Mouse (Mus musculus) granulocyte monocyte progenitor cell, adult 5-6 weeks (primary cell): ENCODE measurements at regions not wholly inside any gene's neighbourhood (a gene's known extent, or its start where the extent isn't known, plus 50 kb on each side); places are given as distances from the start of the nearest gene placed in this dataset.
A peak's percentile ranks its signal among the peaks of the same experiment; 100 is the strongest.

ENCODE experiments used
- ATAC-seq: replicated peaks from 2 replicates; pipeline ENCODE4 v1.8.0; 2016; ENCODE audit warnings: mild to moderate bottlenecking, moderate TSS enrichment, inconsistent platforms; ENCODE audit not compliant: poor library complexity, severe bottlenecking

DNA sequence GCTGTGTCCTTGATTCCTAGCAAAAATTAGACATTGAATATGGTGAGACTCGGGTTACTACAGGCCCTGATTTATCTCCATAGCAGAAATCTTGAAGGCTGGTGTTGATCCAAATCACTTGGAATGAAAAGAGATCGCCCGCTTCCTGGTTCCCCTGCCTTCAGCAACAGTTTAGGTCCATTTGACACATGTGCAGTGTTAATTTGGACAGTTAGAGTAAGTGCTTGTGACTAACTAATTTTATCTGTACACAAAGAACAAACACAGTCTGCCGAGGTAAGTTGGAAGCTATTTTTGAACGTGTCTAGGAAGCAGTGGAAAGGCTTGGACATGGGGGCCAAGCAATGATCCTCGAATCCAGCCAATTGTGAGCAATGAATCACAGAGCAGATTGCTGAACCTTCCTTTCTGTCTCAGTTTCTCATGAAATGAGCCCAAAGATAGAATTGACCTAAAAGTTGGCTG lies 105.2 kb upstream of the Arhgap5 start:
- ATAC-seq = no peak

DNA sequence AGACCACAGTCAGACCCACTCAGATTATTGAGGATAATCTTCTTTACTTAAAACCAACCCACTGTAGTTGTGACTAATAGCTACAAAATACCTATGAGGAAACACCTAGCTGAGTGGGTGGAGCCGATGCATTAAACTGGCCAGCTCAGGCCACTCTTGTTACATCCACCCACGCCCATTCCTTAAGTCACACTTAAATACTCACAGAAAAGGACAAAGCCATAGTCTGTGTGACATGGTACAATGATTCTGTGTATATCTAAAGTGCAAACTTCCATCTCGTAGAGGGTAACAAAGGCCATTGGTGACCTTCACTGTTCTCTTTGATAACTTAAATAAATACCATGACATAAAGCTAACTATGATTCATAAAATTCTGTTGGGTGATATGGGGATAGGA lies 103.7 kb upstream of the Arhgap5 start:
- no peak for ATAC-seq

DNA sequence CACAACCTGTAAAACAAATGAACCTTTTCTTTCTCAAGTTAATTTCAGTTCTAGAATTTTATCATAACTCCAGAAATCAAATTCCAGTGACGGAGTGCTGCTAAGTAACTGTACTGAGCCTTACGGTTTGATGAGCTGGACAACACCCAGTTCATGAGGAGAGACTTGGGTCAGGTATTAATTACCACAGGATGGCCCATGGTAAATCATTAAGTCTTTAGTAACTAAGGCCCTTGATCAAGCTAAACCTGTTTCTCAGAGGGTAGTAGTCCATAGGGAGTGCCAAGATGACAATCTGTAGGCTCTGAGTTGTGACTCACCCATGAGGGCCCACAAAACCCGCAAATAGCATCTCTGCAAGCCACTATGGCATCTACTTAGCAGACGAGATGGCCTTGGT lies 101.1 kb upstream of the Arhgap5 start:
- ATAC-seq = no peak

DNA sequence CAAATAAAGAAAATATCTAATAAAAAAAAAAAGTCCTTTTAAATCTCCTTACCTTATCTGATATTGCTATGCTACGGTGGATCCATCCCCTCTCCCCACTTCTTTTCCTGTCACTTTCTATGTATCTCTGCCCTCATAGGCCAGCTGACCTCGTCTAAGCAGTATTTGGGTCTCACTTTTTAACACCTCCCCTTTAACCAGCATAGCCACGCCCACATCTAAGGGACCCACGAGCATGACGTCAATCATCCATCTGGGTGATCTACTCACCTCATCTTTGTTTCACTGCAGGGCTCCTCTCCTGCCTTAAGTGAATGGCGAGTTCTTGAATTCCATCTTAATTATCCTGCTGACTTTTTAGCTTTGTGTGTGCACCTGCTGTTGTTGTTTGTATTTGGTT lies 97.4 kb upstream of the Arhgap5 start:
- no peak for ATAC-seq

DNA sequence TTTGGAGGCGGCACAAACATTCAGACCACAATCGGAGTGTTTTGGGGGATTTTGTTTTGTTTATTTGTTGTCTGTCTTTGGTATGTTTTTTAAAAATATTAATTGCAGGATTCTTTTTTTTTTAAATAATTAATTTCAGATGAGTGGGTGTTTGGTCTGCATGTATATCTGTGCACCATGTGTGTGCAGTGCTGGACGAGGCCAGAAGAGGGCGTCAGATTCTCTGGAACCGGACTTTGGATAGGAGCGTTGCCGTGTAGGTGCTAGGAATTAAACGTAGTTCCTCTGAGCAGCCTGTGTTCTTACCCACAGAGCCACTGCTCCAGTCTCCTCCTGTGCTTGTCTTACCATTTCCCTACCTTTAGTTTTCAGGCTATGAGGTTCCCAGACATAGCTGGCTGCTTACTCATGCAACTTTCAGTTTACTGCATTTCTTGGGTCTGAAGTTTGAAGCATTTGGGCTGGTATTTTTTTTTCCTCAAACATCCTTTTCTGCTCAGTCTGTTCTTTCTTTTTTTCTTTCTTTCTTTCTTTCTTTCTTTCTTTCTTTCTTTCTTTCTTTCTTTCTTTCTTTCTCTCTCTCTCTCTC lies 95.4 kb upstream of the Arhgap5 start:
- no peak for ATAC-seq

DNA sequence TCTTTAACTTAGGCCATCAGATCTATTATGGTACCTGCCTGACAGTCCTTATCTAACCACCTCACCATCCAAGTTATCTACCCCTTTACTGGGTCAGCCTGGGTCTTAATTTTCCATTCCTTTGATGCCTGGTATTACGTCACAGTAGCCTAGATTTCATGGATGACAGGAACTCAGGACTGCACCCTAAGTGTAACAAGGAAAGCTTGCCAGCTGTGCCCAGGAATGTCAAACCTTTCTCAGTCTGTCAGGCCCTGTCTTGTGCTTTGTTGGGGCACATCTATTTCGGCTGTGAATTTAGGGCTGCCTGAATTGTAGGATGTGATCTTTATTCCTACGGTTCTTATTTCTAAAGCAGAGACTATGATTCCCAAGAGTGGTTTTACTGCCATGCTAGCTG lies 94.6 kb upstream of the Arhgap5 start:
- no peak for ATAC-seq

DNA sequence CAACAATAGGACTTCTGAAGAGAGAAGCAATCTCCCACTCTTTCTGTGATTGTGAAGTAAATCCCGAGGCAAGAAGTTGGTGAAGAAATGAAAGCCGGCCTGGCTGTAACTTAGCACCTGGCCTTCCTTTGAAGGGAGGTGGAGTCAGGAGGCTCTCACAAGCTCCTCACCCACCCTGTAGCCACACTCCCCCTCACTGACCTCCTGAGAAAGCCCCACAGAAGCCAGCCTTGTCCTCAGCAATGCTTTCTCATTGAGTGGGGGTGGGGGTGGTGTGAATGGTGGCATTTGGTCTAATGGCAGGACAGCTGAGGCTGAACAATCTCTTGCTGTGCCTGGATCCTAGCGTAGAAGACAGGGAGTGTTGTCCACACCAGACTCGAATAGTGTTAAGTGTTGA lies 91.6 kb upstream of the Arhgap5 start:
- no peak for ATAC-seq

DNA sequence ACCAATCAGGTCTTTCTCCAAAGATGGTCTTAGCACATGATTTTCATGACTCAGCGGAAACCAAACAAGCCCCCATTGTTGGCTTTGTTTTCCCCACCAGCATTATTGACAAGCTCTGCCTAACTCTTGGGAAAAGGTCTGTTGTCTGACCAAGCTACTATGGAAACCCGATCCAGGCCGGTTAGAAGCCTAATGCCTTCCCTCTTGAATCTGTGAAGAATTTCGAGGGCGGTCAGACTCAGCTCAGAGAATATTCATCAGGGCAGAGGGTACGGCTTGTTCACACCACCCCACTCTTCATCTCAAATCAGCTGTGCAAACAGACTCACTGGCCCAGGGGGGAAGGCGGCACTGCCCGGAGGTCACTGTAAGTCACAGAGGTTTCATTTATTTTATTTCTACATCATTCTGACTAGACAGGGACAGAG lies 90.7 kb upstream of the Arhgap5 start:
- no peak for ATAC-seq

DNA sequence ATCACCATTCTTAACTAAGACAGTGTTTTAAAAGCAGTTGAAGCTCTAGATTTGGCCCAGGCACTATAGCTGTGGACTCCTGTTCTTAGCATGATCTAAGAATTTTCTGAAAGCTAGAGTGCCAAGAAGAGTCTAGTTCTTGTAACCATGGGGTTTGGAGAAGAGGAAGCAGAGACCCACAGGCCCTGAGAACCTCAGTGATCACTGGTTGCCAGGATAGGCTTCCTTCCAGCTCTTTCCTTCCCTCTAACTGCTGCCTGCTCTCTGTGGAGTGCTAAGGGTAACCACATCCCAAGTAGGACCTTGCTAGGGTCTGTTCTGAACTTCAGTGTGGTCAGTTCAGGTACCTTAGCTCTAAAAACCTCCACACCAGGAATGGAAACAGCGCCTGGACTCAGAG lies 81.0 kb upstream of the Arhgap5 start:
- ATAC-seq = peak; percentile 27; the same call in 1 of the 2 replicates

DNA sequence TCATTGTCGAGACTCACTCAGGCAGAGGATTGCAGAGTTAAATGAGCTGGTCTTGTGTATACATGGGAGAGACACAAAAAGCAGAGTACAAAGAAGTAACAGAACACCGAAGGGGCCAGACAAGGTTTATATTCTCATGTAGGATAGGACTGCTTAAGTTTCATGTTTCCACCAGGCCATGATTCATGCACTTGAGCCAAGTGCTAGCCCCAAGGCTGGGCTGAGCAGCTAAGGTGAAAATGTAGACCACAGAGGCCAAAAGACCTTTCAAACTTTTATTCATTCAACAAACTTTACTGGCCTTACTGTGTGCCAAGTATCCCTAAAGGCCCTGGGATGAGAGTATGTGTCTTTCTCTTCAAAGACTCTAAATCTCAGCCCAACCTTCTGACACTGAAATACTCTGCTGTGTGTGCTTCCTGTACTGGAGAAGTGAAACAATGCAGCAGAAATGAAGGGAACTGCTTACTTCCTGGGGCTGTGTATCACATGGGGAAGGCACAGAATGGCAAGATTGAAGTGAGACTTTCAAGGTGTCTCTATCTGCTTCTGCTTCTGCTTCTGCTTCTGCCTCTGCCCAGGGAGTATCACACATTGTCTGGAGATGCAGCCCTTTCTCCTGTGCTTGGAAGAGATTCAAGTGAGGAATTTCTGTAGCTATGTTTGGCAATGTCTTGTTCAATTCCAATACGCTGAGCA lies 79.3 kb upstream of the Arhgap5 start:
- ATAC-seq = peak; percentile 79

DNA sequence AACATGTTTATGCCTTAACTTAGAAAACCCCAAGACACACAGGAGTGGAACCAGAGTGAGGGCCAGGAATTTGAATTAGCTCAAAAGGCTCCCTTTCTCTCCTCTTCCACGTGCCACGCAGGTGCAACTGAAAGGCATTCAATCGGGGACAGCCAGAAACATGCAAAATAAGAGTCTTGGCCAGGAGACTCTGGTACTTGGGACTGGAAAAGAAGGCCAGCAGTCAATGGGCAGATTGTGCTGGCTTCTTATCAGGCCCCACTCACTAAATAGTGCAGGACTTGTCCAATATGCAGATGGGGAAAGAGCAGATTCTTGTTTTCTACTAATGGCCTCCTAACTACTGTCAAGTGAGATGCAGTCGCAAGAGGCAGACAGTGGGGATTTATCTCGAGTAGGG lies 73.8 kb upstream of the Arhgap5 start:
- ATAC-seq = no peak

DNA sequence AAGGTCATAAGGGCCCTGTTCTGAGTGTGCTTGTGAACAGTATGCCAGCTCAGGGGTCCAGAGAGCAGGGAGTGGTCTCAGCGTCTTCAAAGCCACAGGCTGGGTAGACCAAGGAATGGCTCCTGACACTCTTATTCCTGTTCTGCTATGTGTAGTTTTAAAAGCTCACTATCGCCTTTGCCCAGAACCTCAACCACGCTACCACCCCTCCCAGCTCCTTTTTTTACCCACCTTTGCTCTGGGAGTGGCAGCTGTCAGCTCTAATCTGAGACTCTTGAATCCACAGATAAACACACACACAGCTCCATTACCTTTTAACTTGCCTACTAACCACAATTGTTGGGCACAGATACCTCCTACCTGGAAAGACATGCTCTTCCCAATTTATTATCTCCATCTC lies 71.8 kb upstream of the Arhgap5 start:
- ATAC-seq = no peak

DNA sequence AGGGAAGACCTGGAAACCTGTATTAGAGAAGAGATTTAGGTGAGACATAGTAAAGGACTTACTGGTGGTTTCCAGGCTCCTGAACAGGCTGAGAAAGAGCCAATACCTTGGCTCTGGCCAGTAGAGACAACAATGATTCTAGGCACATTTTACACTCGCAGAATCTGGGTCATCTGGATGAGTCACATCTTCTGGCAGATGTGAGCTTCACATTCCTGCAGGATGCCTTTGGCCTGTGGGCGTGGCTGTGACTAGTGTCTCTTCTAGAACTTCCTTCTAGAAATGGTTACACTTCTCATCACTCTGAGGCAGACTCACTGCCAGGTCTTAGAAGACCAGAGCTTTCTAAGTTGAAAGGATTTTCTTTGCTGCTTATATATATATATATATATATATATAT lies 69.8 kb upstream of the Arhgap5 start:
- no peak for ATAC-seq

DNA sequence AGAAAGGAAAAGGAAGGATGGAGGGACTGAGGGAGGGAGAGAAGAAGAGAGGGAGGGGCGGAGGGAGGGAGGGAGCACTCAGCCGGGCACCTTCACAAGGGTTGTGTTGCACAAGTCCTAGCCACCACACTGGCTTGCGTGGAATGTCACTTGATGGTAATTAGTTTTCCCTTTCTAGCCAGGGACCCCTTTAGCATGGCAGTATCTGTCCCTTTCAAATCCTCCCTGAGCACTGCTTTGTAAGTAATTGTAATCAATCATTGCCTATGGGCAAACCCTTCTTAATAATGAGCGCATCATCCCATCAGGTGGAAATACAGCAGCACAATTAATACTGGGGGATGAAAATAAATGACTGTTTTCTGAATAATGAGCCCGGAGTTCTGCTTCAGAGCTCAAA lies 68.5 kb upstream of the Arhgap5 start:
- no peak for ATAC-seq

DNA sequence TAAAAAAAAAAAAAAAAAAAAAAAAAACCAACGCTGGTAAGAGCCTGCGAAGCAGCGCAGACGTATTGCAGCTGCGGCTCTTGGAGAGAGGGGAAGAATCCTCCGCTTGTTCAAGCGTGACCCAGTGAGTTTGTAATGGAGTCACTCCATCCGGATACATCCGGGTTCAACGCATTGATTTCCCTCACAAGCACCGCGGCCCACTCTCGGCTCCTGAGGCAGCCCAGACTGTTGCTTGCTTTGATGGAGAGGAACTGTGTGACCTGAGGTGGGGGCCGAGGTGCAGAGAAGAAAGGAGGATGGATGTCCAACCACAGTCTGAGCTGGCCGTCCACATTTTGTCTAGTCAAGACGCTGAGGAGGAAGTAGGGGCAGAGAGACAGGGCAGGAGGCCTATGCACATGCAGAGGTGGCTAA lies 68.0 kb upstream of the Arhgap5 start:
- no peak for ATAC-seq

DNA sequence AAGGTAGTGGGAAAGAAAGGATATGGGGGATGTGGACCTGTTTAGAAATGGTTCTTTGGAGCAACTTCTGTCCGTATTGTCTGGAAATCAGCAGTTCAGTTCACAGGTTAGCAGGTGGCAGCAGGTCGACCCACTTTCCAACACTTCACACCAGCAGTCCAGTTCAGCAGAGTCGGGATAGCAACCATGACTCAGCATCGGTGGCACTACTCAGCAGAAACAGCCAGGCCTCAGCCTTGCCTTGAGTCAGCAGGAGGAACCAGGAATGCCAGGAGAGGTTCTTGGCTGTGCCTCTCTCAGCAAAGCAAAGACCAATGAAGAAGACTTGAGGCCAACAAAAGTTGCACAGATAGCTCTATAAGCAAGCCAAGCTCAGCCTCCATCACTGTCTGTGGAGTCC lies 66.8 kb upstream of the Arhgap5 start:
- ATAC-seq = no peak

DNA sequence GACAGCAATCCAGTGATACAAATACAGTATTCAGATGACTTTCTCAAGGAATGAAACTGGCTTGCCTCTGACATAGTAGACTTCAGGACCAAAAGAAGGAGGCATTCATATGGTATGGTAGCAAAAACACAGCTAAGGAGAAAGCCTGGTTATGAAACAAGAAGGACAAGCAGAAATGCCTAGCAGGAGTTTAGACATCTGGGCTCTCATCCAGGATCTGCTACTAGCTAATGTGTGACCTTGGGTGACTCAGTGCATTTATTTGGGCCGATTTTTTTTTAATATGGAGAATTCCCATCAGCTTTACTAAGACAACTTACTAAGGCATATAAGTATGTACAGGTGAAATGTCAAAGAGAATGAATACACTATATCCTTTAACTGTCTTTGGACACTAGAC lies 64.5 kb upstream of the Arhgap5 start:
- ATAC-seq = no peak

DNA sequence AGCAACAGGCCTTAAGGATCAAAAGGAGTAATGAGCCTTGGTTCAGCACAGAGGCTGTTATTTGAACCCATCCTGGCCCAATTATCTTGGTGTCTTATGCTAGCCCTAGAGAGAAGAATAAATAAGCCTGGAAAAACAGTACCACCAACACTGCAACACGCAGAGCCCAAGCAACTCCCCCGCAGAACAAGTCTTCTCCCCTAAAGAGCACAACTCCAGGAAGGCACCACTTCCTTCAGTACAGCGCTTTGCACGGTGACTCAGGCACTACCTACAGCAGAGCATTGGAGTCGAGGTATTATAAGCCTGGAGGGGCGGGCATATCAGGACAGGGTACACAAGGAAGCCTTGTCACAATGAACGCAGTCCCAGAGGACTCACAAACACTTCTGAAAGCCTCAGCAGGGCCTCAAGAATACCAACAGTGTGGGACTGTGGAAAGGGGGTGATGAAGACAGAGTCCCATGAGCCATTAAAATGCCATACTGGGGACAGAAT lies 62.9 kb upstream of the Arhgap5 start:
- ATAC-seq = no peak

DNA sequence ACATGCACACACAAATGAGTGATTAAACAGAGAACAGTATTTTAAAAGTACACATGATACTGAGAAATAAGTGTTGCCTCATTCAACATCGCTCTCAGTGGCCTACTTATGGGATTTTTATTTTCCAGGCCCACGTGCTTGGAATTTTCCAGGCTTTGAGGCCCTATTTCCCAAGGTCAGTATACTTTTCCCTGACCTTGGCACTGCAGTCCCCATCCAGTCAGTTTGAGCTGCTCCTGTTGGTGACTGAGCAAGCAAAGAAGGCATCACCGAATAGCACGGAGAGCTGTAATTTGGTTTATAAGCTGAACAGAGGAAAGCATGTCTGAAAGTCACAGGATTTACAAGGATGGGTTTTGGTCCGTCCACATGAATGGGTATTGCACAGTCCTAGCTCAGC lies 61.4 kb upstream of the Arhgap5 start:
- ATAC-seq = no peak

DNA sequence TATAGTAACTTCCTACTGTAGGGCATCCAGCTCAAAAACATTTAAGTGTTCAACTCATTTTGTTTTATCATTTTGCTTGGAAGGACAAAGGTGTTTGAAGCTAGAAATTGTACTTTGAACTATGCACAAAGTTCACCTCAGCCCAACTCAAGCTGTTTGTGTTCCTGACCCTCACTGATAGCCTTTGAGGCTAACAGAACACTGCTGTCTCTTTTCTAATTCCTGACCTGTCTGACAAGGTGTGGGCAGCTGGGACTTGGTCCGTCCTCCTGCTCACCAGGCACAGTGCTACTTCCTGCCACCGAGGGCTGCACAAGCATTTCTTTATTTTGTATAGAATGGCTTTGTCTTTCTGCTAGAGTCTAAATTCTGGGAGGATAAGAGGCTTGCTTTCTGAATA lies 58.0 kb upstream of the Arhgap5 start:
- no peak for ATAC-seq

DNA sequence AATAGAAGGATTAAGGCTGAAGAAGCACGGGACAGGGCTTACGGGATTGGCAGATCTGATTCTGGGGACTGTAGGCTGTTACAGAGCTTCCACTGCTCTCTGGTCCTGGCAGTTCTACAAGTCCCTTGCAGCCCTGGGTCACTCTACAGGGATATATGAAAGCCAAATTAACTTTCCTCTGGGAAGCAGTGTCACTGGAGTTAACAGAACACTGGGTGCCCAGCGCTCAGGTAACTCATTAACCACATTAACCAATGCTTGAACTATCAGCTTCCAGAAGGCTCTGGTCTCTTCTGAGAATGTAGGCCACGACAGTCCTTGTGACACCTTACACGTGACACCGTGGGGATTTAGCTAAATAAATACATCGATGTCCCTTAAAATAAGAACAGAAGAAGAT lies 57.3 kb upstream of the Arhgap5 start:
- ATAC-seq = no peak

DNA sequence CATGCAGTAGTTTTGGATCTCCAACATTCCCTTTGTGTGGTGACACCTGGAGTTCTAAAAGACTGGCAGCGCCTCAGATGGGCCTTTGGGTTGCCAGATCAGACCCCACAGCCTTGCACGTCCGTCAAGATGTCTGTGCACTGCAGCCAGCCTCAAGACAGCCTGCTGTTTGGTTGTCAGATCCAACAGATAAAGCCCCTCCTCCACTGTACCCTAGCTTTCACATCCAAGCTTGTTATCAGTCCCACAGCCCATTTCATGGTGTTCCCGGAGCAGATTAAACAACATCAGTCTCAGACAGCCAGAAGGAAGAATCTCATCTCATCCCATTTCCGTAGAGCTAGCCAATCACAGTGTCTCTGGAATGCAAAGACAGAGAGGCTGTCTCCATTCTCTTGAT lies 56.3 kb upstream of the Arhgap5 start:
- no peak for ATAC-seq
